In the genomic region with DNA sequence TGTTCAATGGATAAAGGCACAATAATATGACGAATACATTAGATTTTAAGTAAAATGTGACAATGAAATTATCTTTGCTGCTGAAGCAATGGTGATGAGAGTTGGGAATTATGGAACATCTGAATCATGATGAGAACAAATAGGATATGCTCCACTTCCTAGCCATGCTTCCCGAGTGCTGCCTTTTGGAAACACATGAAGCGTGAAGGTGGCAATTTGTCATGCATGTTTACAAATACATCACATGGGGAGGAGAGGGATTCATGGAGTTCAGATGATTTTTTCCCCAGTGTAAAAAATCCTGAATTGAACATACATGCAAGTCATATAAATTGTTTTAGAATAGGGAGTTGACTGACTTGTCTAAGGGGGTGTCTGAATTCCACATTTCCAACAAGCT, we compare ENCODE assay signal across 35 mouse cellular contexts. TPM values are rescaled to one million over a fixed set of nuclear protein-coding genes. Genes with fewer than 3 reads are reported as not detected.
A peak's percentile ranks its signal among the peaks of the same experiment; 100 is the strongest.
DNase-seq lines count a peak whose midpoint lies in the region; ATAC-seq and TF ChIP-seq lines count a peak whose summit lies in the region.
"Had no signal": no experiment of that assay in that cellular context is flagged by ENCODE, and none has a peak within 500 bp of the region (broad histone marks: within the 10 kb centered on the region; RNA-seq: fewer than 3 reads in every experiment).

No protein-coding gene starts in this region.

- H3K36me3 ChIP-seq in forebrain, embryonic 14.5 days (ENCODE audit: control insufficient read depth, insufficient read depth, low read length): no peaks in the 10 kb centered on the region
- H3K36me3 ChIP-seq in forebrain, embryonic 10.5 days (replicated peaks): no peaks in the 10 kb centered on the region
- no peaks in the 10 kb centered on the region for H3K36me3 ChIP-seq in midbrain, postnatal 0 days (ENCODE audit: insufficient read depth, low read length)
- H3K36me3 ChIP-seq in midbrain, embryonic 10.5 days: no peaks in the 10 kb centered on the region
- no peaks in the 10 kb centered on the region for H3K36me3 ChIP-seq in hindbrain, embryonic 12.5 days
- H3K36me3 ChIP-seq in hindbrain, postnatal 0 days (ENCODE audit: insufficient read depth, low read length): no peaks in the 10 kb centered on the region
- H3K36me3 ChIP-seq: embryonic facial prominence, embryonic 13.5 days; forebrain, embryonic 12.5 days; hindbrain, embryonic 15.5 days; intestine, embryonic 15.5 days; limb, embryonic 10.5 days; limb, embryonic 15.5 days; stomach, embryonic 15.5 days had no signal

- no peaks in the 10 kb centered on the region for H3K9me3 ChIP-seq in forebrain, embryonic 14.5 days (replicated peaks; ENCODE audit: control insufficient read depth, low read length)
- no peaks in the 10 kb centered on the region for H3K9me3 ChIP-seq in forebrain, embryonic 10.5 days
- H3K9me3 ChIP-seq in midbrain, postnatal 0 days (ENCODE audit: low read length): no peaks in the 10 kb centered on the region
- no peaks in the 10 kb centered on the region for H3K9me3 ChIP-seq in midbrain, embryonic 10.5 days (replicated peaks)
- H3K9me3 ChIP-seq in hindbrain, embryonic 12.5 days (replicated peaks): no peaks in the 10 kb centered on the region
- no peaks in the 10 kb centered on the region for H3K9me3 ChIP-seq in hindbrain, postnatal 0 days (ENCODE audit: low read length)
- H3K9me3 ChIP-seq: embryonic facial prominence, embryonic 13.5 days; forebrain, embryonic 12.5 days; hindbrain, embryonic 15.5 days; intestine, embryonic 15.5 days; limb, embryonic 10.5 days; limb, embryonic 15.5 days; stomach, embryonic 15.5 days had no signal

- no peaks in the 10 kb centered on the region for H3K4me1 ChIP-seq in forebrain, embryonic 14.5 days (ENCODE audit: control insufficient read depth, insufficient read depth, low read length)
- no peaks in the 10 kb centered on the region for H3K4me1 ChIP-seq in forebrain, embryonic 10.5 days
- H3K4me1 ChIP-seq in midbrain, postnatal 0 days (ENCODE audit: insufficient read depth, low read length): no peaks in the 10 kb centered on the region
- H3K4me1 ChIP-seq in midbrain, embryonic 10.5 days: no peaks in the 10 kb centered on the region
- no peaks in the 10 kb centered on the region for H3K4me1 ChIP-seq in hindbrain, embryonic 12.5 days
- no peaks in the 10 kb centered on the region for H3K4me1 ChIP-seq in hindbrain, postnatal 0 days (ENCODE audit: insufficient read depth, low read length)
- H3K4me1 ChIP-seq: embryonic facial prominence, embryonic 13.5 days; forebrain, embryonic 12.5 days; hindbrain, embryonic 15.5 days; intestine, embryonic 15.5 days; limb, embryonic 10.5 days; limb, embryonic 15.5 days; stomach, embryonic 15.5 days had no signal

- 63% methylated on average over 3 of the region's 3 CpGs for WGBS in forebrain, embryonic 14.5 days
- WGBS in forebrain, embryonic 10.5 days: 68% methylated on average over 3 of the region's 3 CpGs
- 53% methylated on average over 3 of the region's 3 CpGs for WGBS in midbrain, postnatal 0 days
- 62% methylated on average over 3 of the region's 3 CpGs for WGBS in midbrain, embryonic 10.5 days
- WGBS in hindbrain, embryonic 12.5 days: 54% methylated on average over 3 of the region's 3 CpGs
- WGBS in hindbrain, postnatal 0 days: 28% methylated on average over 3 of the region's 3 CpGs

- H3K9ac ChIP-seq in forebrain, embryonic 14.5 days (ENCODE audit: low read length): no peak overlapping the region
- no peak overlapping the region for H3K9ac ChIP-seq in midbrain, postnatal 0 days (replicated peaks; ENCODE audit: low read length, poor library complexity, severe bottlenecking)
- no peak overlapping the region for H3K9ac ChIP-seq in hindbrain, embryonic 12.5 days
- no peak overlapping the region for H3K9ac ChIP-seq in hindbrain, postnatal 0 days (replicated peaks; ENCODE audit: low read length)
- H3K9ac ChIP-seq: embryonic facial prominence, embryonic 13.5 days; forebrain, embryonic 12.5 days; hindbrain, embryonic 15.5 days; intestine, embryonic 15.5 days; limb, embryonic 15.5 days; liver, embryonic 14.5 days; stomach, embryonic 15.5 days had no signal

- H3K27ac ChIP-seq in forebrain, embryonic 14.5 days (ENCODE audit: low read depth, low read length): no peak overlapping the region
- no peak overlapping the region for H3K27ac ChIP-seq in forebrain, embryonic 10.5 days
- no peak overlapping the region for H3K27ac ChIP-seq in midbrain, postnatal 0 days (ENCODE audit: low read depth, low read length)
- H3K27ac ChIP-seq in midbrain, embryonic 10.5 days (replicated peaks): no peak overlapping the region
- no peak overlapping the region for H3K27ac ChIP-seq in hindbrain, embryonic 12.5 days
- H3K27ac ChIP-seq in hindbrain, postnatal 0 days: no peak overlapping the region
- H3K27ac ChIP-seq: embryonic facial prominence, embryonic 13.5 days; forebrain, embryonic 12.5 days; hindbrain, embryonic 15.5 days; intestine, embryonic 15.5 days; limb, embryonic 10.5 days; limb, embryonic 15.5 days; liver, embryonic 14.5 days; macrophage; stomach, embryonic 15.5 days had no signal

- H3K27me3 ChIP-seq in forebrain, embryonic 14.5 days (replicated peaks; ENCODE audit: control insufficient read depth, insufficient read depth, low read length): no peaks in the 10 kb centered on the region
- H3K27me3 ChIP-seq in forebrain, embryonic 10.5 days (ENCODE audit: poor library complexity, severe bottlenecking): no peaks in the 10 kb centered on the region
- H3K27me3 ChIP-seq in midbrain, postnatal 0 days (ENCODE audit: insufficient read depth, low read length): no peaks in the 10 kb centered on the region
- no peaks in the 10 kb centered on the region for H3K27me3 ChIP-seq in midbrain, embryonic 10.5 days (ENCODE audit: low read depth, poor library complexity, severe bottlenecking)
- H3K27me3 ChIP-seq in hindbrain, embryonic 12.5 days: no peaks in the 10 kb centered on the region
- H3K27me3 ChIP-seq in hindbrain, postnatal 0 days (ENCODE audit: insufficient read depth, low read length): no peaks in the 10 kb centered on the region
- H3K27me3 ChIP-seq: embryonic facial prominence, embryonic 13.5 days; forebrain, embryonic 12.5 days; hindbrain, embryonic 15.5 days; intestine, embryonic 15.5 days; limb, embryonic 15.5 days; stomach, embryonic 15.5 days had no signal

- no peak for ATAC-seq in forebrain, embryonic 14.5 days
- no peak for ATAC-seq in midbrain, postnatal 0 days (ENCODE audit: low FRiP score)
- peak; percentile 66 for ATAC-seq in hindbrain, embryonic 12.5 days (ENCODE audit: low FRiP score)
- peak; percentile 12; the same call in 1 of the 2 replicates for ATAC-seq in hindbrain, postnatal 0 days
- ATAC-seq: CD4-positive, CD25-positive, alpha-beta regulatory T cell, adult 4 months; intestine, embryonic 15.5 days had no signal

- TF ChIP-seq CTCF in midbrain, postnatal 0 days (IDR thresholded peaks at IDR 0.05): no peak
- TF ChIP-seq CTCF in hindbrain, postnatal 0 days (IDR thresholded peaks at IDR 0.05; ENCODE audit: low read depth): no peak

- no peak overlapping the region for H3K4me2 ChIP-seq in forebrain, embryonic 14.5 days (ENCODE audit: low read length)
- H3K4me2 ChIP-seq in midbrain, postnatal 0 days (ENCODE audit: low read depth, low read length, poor library complexity, severe bottlenecking): no peak overlapping the region
- no peak overlapping the region for H3K4me2 ChIP-seq in hindbrain, embryonic 12.5 days (replicated peaks)
- H3K4me2 ChIP-seq in hindbrain, postnatal 0 days (ENCODE audit: low read depth, low read length): no peak overlapping the region
- H3K4me2 ChIP-seq: embryonic facial prominence, embryonic 13.5 days; forebrain, embryonic 12.5 days; hindbrain, embryonic 15.5 days; intestine, embryonic 15.5 days; limb, embryonic 15.5 days; stomach, embryonic 15.5 days had no signal

- peak; percentile 10 for DNase-seq in forebrain, embryonic 14.5 days (ENCODE audit: low spot score)
- no peak for DNase-seq in forebrain, embryonic 10.5 days (ENCODE audit: extremely low spot score, low spot score)
- peak; percentile 21 for DNase-seq in midbrain, postnatal 0 days (ENCODE audit: low spot score)
- no peak for DNase-seq in midbrain, embryonic 10.5 days (ENCODE audit: low spot score)
- peak; percentile 38 for DNase-seq in hindbrain, postnatal 0 days (ENCODE audit: low spot score)
- DNase-seq in thymus, postnatal 4 days: no peak
- DNase-seq: adrenal gland, postnatal 25 days; cerebellum, adult 18-20 months; cerebellum, postnatal 10 days; gastrocnemius, postnatal 14 days; heart, postnatal 14 days; kidney, adult 8-10 months; kidney, postnatal 10 days; layer of hippocampus, adult 9-11 months; lung, adult 2 months; lung, postnatal 10 days; thymus, postnatal 14 days had no signal

- H3K4me3 ChIP-seq in forebrain, embryonic 14.5 days (ENCODE audit: low read depth, low read length): no peak overlapping the region
- H3K4me3 ChIP-seq in forebrain, embryonic 10.5 days: no peak overlapping the region
- no peak overlapping the region for H3K4me3 ChIP-seq in midbrain, postnatal 0 days (ENCODE audit: low read depth, low read length)
- H3K4me3 ChIP-seq in midbrain, embryonic 10.5 days: no peak overlapping the region
- no peak overlapping the region for H3K4me3 ChIP-seq in hindbrain, embryonic 12.5 days
- H3K4me3 ChIP-seq in hindbrain, postnatal 0 days (ENCODE audit: low read length): no peak overlapping the region
- H3K4me3 ChIP-seq: embryonic facial prominence, embryonic 13.5 days; erythroblast, embryonic 14.5 days; forebrain, embryonic 12.5 days; hindbrain, embryonic 15.5 days; intestine, embryonic 15.5 days; limb, embryonic 10.5 days; limb, embryonic 15.5 days; stomach, embryonic 15.5 days had no signal

RNA-seq across cellular contexts. Expression of gene Htr1f, which starts 54.6 kb away (rescaled TPM):
- polyA plus RNA-seq in forebrain, embryonic 14.5 days (2014; fragmentation: Nextera tagmentation; extraction: Ambion mirVana): 0.19 and 0.59 TPM in 2 replicates
- polyA plus RNA-seq in forebrain, embryonic 10.5 days (2016; fragmentation: Nextera tagmentation; extraction: Ambion mirVana): not detected in 2 replicates
- 0.66 and 2.0 TPM in 2 replicates for total RNA-seq in midbrain, postnatal 0 days (2014; rRNA removed)
- polyA plus RNA-seq in midbrain, postnatal 0 days (2015; fragmentation: Nextera tagmentation; extraction: Ambion mirVana): 0.51 and 0.52 TPM in 2 replicates
- 0.09 and 0.20 TPM in 2 replicates for polyA plus RNA-seq in midbrain, embryonic 10.5 days (2016; fragmentation: Nextera tagmentation; extraction: Ambion mirVana)
- 0.14 TPM in 1 of 2 replicates, not detected in the other for polyA plus RNA-seq in hindbrain, embryonic 12.5 days (2016; fragmentation: Nextera tagmentation; extraction: Ambion mirVana)
- 0.31 and 1.7 TPM in 2 replicates for total RNA-seq in hindbrain, postnatal 0 days (2014; rRNA removed)
- polyA plus RNA-seq in hindbrain, postnatal 0 days (2015; fragmentation: Nextera tagmentation; extraction: Ambion mirVana): 0.50 and 0.56 TPM in 2 replicates
- total RNA-seq: adrenal gland, adult 18-20 months; adrenal gland, postnatal 25 days; common myeloid progenitor, adult 5-6 weeks; gastrocnemius, postnatal 14 days; granulocyte monocyte progenitor cell, adult 5-6 weeks; heart, postnatal 14 days; megakaryocyte-erythroid progenitor cell, adult 5-6 weeks had no signal
- polyA plus RNA-seq: CD4-positive, CD25-positive, alpha-beta regulatory T cell, adult 4 months; erythroblast, embryonic 14.5 days; heart, embryonic 14.5 days; intestine, embryonic 15.5 days; large intestine, adult 2 months; limb, embryonic 10.5 days; liver, embryonic 14.5 days; lung, adult 2 months; macrophage had no signal

Comparison
In these comparisons a context has a peak if more than half of its experiments do, and no peak if none do; other contexts are left out.
1. DNase-seq: peak in forebrain, embryonic 14.5 days (single experiment), midbrain, postnatal 0 days (single experiment) and hindbrain, postnatal 0 days (single experiment); none in forebrain, embryonic 10.5 days (single experiment), midbrain, embryonic 10.5 days (single experiment) and thymus, postnatal 4 days (single experiment).
2. ATAC-seq: peak in hindbrain, embryonic 12.5 days (single experiment) and hindbrain, postnatal 0 days (single experiment); none in forebrain, embryonic 14.5 days (single experiment) and midbrain, postnatal 0 days (single experiment).